Mouse (Mus musculus): ENCODE measurements around the gene Spata45. TPM values are rescaled to one million over a fixed set of nuclear protein-coding genes. Genes with fewer than 3 reads are reported as not detected.

Gene Spata45
- total RNA-seq, 2 experiments from 2014 or later, result not detected

- no peak for ATAC-seq (replicated peaks; ENCODE audit: low FRiP score, low TSS enrichment, poor library complexity, severe bottlenecking)
These were observed 36.6 kb downstream of the Spata45 start for GRCm38 (mm10) chr1:191073001-191073400.

- ATAC-seq (replicated peaks; ENCODE audit: low FRiP score, low TSS enrichment, poor library complexity, severe bottlenecking), result peak; percentile 36
These were observed 37.0 kb downstream of the Spata45 start for GRCm38 (mm10) chr1:191073486-191073885.

GRCm38 (mm10) chr1:191075199-191075883 is 38.9 kb downstream of the Spata45 start:
- ATAC-seq (replicated peaks; ENCODE audit: low FRiP score, low TSS enrichment, poor library complexity, severe bottlenecking), result no peak

- ATAC-seq (replicated peaks; ENCODE audit: low FRiP score, low TSS enrichment, poor library complexity, severe bottlenecking), result no peak
These were observed 46.8 kb downstream of the Spata45 start for GRCm38 (mm10) chr1:191083230-191083629.

- 0 out of 2 replicates have a peak, but pooled peaks have one; percentile 49 for ATAC-seq (replicated peaks; ENCODE audit: low FRiP score, low TSS enrichment, poor library complexity, severe bottlenecking)
These were observed 48.6 kb downstream of the Spata45 start for GRCm38 (mm10) chr1:191084951-191085559.

- peak; percentile 37 for ATAC-seq (replicated peaks; ENCODE audit: low FRiP score, low TSS enrichment, poor library complexity, severe bottlenecking)
These were observed 49.2 kb downstream of the Spata45 start for GRCm38 (mm10) chr1:191085597-191085996.

- ATAC-seq (replicated peaks; ENCODE audit: low FRiP score, low TSS enrichment, poor library complexity, severe bottlenecking), result no peak
These were observed 50.0 kb downstream of the Spata45 start for GRCm38 (mm10) chr1:191086304-191086878.

GRCm38 (mm10) chr1:191086960-191087359 is 50.5 kb downstream of the Spata45 start:
- no peak for ATAC-seq (replicated peaks; ENCODE audit: low FRiP score, low TSS enrichment, poor library complexity, severe bottlenecking)

- ATAC-seq (replicated peaks; ENCODE audit: low FRiP score, low TSS enrichment, poor library complexity, severe bottlenecking), result no peak
These were observed 51.5 kb downstream of the Spata45 start for GRCm38 (mm10) chr1:191087955-191088354.

GRCm38 (mm10) chr1:191089355-191089754 is 52.9 kb downstream of the Spata45 start:
- no peak for ATAC-seq (replicated peaks; ENCODE audit: low FRiP score, low TSS enrichment, poor library complexity, severe bottlenecking)

- ATAC-seq (replicated peaks; ENCODE audit: low FRiP score, low TSS enrichment, poor library complexity, severe bottlenecking), result no peak
These were observed 55.6 kb downstream of the Spata45 start for GRCm38 (mm10) chr1:191092050-191092449.

Other genes starting within 250 kb of the Spata45 start
- gene Rps6kc1, start 124.9 kb upstream of the Spata45 start, total RNA-seq (2014; fragmentation: Nextera tagmentation), result 10.3 and 20.0 TPM in 2 replicates
- gene Rps6kc1, start 124.9 kb upstream of the Spata45 start, total RNA-seq (2017), result 17.3 and 22.1 TPM in 2 replicates
- 36.3 and 39.8 TPM in 2 replicates for gene Angel2, start 111.5 kb upstream of the Spata45 start, total RNA-seq (2014; fragmentation: Nextera tagmentation)
- 37.0 and 42.6 TPM in 2 replicates for gene Angel2, start 111.5 kb upstream of the Spata45 start, total RNA-seq (2017)
- not detected in 2 replicates for gene Vash2, start 57.3 kb upstream of the Spata45 start, total RNA-seq (2014; fragmentation: Nextera tagmentation)
- not detected in 2 replicates for gene Vash2, start 57.3 kb upstream of the Spata45 start, total RNA-seq (2017)
- 28.5 and 30.6 TPM in 2 replicates for gene Flvcr1, start 10.5 kb upstream of the Spata45 start, total RNA-seq (2014; fragmentation: Nextera tagmentation)
- gene Flvcr1, start 10.5 kb upstream of the Spata45 start, total RNA-seq (2017), result 28.2 and 30.3 TPM in 2 replicates
- gene Tatdn3, start 26.3 kb downstream of the Spata45 start, total RNA-seq (2014; fragmentation: Nextera tagmentation), result 20.1 and 23.3 TPM in 2 replicates
- gene Tatdn3, start 26.3 kb downstream of the Spata45 start, total RNA-seq (2017), result 23.3 and 33.6 TPM in 2 replicates
- 17.2 and 20.8 TPM in 2 replicates for gene Nsl1, start 26.4 kb downstream of the Spata45 start, total RNA-seq (2014; fragmentation: Nextera tagmentation)
- gene Nsl1, start 26.4 kb downstream of the Spata45 start, total RNA-seq (2017), result 14.8 and 18.4 TPM in 2 replicates
- gene Batf3, start 61.2 kb downstream of the Spata45 start, total RNA-seq (2014; fragmentation: Nextera tagmentation), result not detected in 2 replicates
- 0.34 TPM in 1 of 2 replicates, not detected in the other for gene Batf3, start 61.2 kb downstream of the Spata45 start, total RNA-seq (2017)
- not detected in 2 replicates for gene Fam71a, start 128.2 kb downstream of the Spata45 start, total RNA-seq (2014; fragmentation: Nextera tagmentation)
- gene Fam71a, start 128.2 kb downstream of the Spata45 start, total RNA-seq (2017), result 0.11 and 0.42 TPM in 2 replicates
- gene Atf3, start 181.4 kb downstream of the Spata45 start, total RNA-seq (2014; fragmentation: Nextera tagmentation), result not detected in 2 replicates
- gene Atf3, start 181.4 kb downstream of the Spata45 start, total RNA-seq (2017), result 16.7 and 18.5 TPM in 2 replicates